Mouse (Mus musculus) layer of hippocampus, postnatal 36 days (tissue): ENCODE results near the gene Slc39a11. TPM values are rescaled to one million over a fixed set of nuclear protein-coding genes. Genes with fewer than 3 reads are reported as not detected.

Source experiments
- DNase-seq, 2 experiments: peaks; one replicate each; pipeline ENCODE4 v3.0.0; 2022
- total RNA-seq, 2 experiments: library from RNA; stranded (reverse); gene quantifications; 2 replicates each; pipeline ENCODE4 v1.2.3; 2021

Slc39a11 gene
- total RNA-seq, 2 experiments from 2014 or later = 19.8 to 20.8 TPM

DNA sequence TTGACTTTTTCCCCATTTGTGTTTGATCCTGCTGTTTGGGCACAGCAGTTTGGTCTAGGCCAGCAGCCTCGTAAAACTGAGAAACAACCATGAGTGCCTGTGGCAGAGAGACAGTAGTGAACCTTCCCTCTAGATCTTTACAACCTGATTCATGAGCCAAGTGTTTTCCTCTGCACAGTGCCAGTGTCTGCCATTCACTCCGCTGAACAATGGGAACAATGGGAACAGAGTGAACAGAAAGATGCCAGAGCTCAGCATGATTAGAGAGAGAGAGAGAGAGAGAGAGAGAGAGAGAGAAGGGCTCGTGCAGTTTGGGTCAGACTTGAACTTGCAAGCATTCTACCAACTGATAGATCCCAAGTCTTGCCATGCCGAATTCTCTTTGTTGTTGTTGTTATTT is 199.2 kb downstream of the Slc39a11 start:
- DNase-seq = no peak

DNA sequence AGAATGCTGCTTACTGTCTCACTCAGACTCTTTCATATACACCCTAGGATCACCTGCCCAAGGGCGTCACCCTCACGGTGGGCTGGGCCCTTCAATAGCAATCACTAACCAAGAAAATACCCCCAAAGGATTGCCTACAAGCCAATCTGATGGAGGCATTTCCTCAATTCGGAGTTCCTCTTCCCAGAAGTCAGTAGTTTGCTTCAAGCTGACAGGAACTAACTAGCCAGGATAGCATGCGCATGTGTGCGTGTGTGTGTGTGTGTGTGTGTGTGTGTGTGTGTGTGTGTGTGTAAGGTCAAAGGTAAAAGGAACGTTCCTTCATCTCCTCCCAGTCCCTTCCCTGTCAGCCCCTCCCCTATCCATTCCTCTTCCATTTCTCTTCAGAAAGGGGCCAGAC is 199.9 kb downstream of the Slc39a11 start:
- no peak for DNase-seq

DNA sequence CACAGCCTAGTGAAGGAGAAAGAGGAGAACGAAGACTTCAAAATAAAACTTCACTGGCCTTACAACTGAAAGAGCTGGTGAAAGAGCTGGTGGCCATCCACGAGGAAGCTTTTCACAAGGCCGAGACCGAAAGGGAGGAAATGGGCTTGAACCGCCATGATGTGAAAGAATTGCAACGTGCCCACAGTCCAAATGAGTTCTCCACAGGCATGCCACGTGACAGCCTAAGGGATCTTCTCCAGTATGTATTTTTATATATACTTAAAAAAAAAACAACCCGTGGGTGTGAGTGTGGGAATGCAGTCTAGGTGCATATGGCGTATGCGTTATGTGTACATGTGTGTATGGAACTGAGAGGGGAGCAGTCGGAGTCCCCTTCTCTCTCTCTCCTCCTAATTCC is 207.8 kb downstream of the Slc39a11 start:
- DNase-seq = no peak

DNA sequence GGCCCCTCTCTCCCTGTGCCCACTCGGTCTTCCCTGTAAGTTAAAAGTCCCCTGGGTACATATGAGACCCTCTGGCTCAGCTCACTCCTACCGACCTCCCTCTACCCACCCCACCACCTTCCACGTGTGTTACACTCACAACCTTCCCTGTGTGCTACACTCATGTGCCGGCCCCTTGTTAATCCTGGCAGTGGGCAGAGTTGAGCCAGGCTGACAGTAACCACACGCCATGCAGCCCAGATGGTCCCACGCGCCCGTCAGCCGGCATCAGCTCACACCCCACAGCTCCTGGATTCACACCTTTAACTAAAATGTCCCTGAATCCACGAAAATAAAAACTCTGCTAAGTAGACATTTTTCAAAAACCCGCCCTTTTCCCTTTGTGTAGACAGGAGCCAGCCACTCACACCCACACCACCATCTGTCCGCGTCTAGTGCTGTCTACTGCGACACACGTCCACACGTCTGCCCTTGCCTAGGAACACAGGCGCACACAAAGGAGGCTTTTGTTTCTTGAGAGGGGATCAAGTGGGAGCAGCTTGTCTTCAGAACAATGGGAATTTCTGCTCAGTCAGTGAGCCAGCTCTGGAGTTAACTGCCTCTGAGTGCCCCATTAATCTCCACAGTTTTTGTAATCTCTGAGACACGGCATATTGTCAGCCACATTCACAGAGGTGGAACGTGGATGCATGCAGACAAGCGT is 210.4 kb downstream of the Slc39a11 start:
- peak; percentile 70 to 71 for DNase-seq

DNA sequence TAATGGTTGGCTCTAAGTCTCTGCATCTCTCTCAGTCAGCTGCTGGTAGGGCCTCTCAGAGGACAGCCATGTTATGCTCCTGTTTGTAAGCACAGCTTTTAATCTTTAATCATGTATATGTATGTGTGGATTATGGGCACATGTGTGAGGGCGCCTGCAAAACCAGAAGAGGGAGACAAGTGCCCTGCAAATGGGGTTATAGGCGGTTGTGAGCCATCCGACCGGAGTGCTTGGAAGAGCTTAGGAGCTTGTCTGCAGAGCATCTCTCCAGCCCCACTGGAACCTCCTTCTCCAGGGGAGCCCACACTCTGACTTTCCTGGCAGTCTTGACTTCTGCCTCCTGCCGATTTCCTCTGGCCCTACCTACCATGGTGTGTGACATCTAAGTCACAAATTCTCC is 211.0 kb downstream of the Slc39a11 start:
- DNase-seq = no peak

DNA sequence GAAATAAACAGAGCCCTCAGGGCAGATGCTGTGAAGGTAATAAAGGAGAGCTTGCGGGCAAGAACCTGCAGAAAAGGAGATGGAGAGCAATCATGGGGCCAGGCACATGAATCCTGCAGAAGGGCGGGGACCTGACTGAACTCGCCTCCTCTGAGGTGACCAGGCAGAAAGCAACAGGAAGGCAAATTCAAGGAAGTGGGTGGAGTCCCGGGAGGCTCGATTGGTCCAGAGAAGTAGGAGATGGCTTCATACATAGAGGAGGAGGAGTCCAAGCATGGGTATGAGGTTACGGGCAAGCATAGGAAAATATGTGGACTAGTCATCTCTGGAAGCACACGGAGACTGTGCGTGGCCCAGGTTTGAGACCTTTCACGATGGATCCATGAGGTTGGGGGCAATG is 212.5 kb downstream of the Slc39a11 start:
- DNase-seq = no peak

DNA sequence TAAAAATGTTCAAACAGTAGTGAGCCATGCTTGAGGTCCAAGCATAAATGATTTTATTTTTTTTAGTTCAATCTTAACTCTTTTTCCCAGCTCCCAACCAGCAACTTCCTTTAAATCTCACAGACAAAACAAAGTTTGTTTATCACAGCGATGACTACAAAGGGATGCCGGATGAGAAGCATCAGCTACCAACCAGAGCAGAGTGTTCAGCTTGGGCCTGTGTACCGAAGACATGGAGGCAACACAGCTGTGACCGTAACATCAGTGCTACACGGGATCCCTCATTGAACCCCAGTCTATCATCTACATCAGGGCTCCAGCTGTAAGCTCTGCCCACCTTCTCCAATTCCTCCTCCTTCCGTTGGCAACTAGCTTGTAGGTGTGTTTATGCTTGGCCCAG is 213.6 kb downstream of the Slc39a11 start:
- no peak for DNase-seq

DNA sequence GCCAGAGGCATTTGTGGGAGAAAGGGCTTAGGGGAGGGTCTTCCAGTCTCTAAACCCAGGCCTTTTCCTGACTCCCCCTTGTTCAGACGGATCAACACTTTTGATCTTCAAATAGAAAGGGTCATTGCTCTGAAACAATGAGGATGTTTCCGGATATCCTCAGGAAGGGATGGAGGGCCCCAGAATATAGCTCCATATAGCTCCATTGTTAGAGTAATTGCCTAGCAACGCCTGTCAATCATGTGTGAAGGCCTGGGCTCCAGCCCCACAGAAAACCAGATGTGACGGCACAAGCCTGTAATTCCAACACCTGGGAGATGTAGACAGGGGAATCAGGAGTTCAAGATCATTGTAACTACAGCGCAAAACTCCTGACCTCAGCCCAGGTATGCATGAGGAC is 214.2 kb downstream of the Slc39a11 start:
- no peak for DNase-seq

DNA sequence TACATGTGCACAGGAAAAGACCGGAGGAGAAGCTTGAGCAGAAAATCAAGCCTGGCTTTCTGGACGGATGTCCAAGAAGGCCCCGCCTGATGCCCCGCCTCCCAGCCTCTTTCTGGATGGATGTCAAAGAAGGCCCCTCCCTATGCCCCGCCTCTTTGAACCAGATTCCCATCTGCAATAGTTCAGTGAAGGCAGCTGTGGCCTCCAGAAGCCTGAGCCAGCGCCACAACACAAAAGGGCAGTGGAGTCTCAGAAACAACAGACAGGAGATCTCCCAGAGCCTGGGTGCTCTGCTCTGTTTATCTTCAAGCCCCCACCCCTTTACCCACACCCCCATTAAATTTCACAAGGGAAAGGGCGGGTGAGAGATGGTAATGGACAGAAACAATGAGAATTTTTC is 218.7 kb downstream of the Slc39a11 start:
- no peak for DNase-seq

DNA sequence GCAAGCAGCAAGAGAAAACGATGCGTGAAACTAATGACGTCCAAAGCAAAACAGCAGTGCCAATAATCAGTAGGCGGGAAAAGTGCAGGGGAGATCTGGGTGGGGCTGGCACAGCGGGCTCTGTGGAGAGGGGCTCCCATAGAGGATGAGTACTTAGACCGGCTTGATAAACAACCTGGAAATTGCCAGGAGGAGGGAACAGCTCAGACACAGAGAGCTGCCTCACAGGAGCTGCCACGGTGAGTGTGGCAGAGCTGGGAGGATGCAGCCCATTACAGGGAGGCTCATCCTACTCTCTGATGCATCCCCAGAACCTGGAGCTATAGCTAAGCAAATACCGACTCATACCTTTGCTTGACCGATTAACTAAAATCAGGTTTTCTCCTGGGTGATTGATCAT is 224.0 kb downstream of the Slc39a11 start:
- DNase-seq = no peak

DNA sequence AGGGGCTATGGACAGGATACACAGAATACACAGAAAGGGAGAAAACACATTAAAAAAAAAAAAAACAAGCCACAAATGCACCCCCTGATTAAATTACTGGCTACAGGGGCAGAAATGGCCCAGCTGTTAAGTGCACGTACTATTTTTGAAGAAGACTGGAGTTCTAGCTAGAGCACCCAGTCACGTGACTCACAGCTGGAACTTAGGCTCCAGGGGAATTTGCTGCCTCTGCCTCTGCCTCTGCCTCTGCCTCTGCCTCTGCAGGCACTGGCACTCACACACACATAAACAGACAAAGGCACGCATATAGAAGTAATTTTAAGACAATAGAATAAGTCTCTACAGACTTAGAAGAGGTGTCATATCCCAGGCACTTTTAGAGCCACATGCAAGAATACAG is 224.4 kb downstream of the Slc39a11 start:
- DNase-seq = no peak

DNA sequence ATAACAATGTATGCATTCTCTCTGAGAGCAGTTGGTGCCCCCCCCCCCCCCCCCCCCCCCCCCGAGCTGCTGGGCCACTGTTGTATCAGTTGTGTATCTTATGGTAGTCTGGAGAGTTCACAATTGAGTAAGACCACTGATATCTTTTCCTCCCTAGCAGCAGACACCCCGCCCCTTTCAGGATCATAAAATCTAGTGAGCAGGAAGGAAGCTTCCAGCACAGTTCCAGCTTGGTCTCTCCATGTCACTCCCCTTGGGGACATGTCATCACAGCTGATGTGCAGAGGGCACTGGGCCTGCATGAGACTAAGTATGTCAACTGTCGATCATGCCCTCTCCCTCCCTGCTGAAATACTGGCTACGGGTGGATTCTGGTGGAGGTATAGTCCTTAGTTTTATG is 225.1 kb downstream of the Slc39a11 start:
- no peak for DNase-seq

DNA sequence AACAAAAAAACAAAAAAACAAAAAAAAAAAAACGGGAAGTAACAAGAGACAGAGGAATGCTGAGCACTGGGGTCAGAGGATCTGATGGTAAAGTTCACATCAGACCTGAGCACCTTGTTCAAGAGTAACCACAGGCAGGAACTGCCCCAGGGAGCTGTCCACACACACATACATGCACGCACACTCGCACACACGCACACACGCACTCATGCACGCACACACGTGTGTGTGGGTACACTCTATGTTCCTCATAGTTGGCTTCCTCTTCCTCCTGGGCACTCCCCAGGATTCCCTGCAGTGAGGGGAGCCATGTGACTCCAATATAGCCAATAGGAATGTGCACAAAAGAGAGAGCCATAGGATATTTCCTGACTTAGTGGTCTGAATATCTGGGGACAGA is 227.3 kb downstream of the Slc39a11 start:
- no peak for DNase-seq

DNA sequence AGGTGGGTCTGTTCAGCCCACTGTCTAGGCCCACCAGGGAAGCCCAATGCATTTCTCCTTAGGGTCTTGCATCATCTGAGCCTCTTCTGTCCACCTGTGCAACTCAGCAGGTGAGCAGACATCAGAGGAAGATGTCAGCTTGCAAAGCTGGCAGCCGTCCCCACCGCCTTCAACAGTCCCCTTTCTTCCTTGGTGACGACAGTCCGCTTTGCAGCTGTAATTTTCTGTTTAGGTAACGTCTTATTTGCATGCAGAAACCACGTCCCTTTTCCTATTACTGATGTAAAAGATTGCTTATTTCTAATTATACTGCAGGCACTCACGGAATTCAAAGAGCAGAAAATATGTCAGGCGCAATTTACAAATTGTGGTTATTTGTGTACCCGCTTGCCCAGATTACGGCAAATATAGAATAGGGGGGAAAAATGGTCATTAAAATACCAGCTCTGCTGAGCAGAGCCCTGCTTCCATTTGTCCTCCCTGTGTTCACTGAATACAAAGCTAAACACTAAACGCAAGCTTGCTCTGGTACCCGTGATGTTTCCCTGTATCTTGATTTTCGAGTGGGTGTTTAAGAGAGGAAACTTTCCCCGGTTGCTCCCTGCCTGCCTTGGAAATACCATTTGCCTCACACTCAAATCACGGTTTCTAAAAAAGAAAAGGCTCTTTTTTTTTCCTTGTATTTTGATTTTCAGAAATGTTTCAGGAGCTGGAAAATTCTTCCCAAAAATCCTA is 230.8 kb downstream of the Slc39a11 start:
- DNase-seq = no peak

DNA sequence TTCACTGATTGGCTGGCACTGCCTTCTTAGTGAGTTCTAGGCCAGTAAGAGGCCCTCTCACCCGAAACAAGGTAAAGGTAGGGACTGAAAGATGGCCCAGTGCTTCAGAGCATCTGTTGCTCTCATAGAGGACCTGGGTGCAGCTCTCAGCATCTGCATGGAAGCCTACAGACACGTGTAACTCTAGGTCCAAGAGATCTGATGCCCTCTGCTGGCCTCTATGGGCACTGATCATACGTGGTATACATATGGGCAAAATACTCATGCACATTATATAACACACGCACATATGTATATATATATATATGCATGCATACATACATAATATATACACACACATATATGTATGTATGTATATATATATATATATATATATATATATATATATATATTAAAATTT is 231.9 kb downstream of the Slc39a11 start:
- DNase-seq = no peak

DNA sequence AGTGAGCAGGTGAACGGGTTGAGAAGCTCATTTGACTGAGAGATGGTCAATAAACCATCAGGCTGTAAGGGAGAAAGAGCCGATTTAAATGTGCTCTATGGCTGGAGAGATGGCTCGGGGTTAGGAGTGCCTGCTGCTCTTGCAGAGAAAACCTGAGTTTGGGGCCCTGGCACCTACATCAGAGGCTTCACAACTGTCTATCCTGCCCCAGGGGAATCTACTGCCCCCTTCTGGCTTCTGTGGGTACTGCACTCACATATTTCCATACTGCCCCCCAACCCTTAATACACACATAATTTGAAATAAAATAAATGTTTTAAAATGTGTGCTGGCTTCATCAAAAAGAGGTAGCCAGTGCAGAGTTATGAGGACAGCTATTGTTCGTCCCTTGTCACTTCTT is 237.3 kb downstream of the Slc39a11 start:
- no peak for DNase-seq

DNA sequence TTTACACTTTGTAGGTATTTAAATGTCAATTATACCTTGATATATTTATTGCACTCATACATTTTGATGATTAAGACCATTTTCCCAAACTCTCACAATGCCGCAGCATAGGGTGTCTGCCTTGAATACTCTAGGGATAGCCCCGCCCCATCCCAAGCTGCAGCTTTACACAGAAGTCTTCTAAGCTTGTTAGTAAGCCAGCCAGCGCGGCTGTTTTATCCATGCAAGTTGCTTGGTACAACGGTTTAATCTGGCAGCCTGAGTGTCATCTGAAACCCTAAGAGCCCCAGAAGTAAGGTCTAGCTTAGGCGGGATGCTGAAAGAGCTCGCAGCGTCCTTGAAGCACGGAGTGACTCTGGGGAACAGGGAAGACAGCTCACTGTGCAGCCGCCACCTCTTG is 238.1 kb downstream of the Slc39a11 start:
- no peak for DNase-seq

DNA sequence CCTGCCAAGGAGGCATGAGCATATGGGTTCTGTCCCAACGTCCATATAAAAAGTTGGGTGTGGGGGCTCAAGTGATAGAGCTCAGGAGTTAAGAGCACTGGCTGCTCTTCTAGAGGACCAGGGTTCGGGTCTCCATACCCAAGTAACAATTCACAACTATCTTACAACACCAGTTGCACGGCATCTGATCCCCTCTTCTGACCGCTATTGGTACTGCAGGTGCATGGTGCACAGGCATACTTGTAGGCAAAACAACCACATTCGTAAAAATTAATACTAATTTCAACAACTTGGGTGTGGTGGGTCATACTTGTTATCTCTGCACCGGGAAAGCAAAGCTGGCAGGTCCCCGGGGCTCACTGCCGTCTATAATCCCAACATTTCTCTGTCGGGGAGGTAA is 240.8 kb downstream of the Slc39a11 start:
- no peak for DNase-seq

DNA sequence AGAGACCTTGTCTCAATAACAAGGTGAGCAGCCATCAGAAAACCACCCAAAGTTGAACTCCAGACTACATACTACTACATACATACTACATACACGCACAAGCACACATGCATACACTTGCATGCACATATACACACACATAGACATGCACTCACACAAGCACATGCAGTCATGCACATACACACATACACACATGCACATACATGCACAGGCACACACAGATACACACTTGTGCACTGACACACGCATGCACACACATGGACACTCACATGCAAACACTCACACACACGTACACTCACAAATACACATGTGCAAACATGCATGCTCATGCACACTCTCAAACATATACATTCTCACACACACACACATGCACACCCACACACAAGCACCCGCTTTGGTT is 242.4 kb downstream of the Slc39a11 start:
- no peak for DNase-seq

DNA sequence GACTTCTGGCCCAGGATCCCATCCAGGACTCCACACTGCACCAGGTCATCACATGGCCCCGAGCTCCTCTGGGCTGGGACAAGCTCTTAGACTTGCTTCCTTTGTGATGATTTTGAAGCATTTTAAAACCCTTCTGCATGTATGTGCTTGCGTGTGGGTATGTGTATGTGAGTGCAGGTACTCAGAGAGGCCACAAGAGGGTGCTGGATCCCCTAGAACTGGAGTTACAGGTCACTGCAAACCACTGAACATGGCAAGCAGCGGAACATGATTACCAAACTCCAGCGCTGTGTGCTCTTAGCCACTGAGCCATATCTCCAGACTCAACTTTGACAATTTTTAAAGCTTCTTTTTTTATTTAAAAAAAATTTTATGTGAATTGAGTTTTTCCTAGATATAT is 249.0 kb downstream of the Slc39a11 start:
- no peak for DNase-seq

DNA sequence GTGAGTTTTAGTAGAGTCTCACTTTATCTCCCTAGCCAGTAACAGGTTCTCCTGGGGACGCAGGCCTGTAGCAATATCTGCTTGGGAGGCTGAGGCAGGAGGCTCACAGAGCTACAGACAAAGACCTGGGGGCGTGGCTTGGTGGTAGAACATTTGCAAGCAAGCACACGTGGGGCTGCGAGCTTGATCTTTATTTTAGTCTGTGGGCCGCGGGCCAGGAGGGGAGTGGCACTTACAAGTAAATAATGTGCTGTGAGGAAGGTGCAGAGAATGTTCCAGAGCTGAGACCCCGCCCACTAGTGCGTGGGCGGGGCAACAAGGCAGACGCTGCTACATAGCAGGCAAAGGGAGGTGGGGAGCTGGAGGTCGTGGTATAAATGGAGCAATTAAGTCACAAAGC is 250.3 kb downstream of the Slc39a11 start:
- DNase-seq = no peak

DNA sequence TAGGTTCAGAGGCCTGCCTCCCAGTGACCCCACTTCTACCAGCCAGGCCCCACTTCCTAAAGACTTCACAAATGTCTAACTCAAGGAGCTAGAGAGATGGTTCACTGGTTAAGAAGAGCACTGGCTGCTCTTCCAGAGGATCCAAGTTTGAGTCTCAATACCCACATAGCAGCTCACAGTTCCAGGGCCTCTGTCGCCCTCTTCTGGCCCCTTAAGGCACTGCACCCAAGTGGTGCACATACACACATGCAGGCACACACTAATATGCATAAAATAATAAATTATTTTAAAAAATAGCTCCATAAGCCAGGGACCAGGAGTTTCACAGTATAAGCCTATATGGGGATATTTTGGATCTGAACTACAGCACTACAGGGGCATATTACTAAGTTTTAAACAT is 252.5 kb downstream of the Slc39a11 start:
- DNase-seq = no peak

DNA sequence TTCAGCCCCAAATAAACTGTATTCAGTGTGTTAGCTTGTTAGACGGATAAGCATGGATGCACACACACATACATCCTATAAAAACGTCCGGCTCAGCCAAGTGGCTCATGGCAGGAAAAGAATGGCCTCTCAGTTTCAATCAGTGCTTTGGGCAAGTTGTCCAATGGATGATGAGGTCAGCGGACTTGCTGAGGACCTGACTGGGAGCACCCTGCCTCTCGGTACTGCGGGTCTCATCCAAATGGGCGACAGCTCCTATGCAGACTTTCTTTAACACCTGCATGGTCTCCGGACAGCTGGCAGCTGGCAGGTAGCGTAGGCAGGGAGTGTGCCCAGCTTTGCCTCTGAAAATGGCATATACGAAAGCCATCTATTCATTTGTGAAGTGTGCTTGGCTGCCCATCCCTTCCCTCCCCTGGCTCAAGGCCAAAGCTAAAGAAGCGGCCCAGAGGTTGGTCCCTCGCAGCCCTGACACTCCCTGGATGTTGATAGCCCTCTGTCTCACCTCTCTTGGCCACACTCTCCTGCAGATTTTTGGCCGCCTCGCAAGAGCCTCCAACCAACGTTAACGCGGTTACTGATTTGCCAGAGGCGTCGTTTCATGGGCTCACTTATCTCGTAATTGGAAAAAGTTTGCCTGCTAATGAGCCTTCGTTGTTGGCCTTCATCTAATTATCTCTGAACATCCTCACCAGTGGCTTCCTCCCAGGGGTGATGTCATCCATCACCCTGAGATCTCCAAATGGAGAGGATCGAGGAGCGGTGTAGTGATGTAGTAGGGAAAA is 256.3 kb downstream of the Slc39a11 start:
- DNase-seq = no peak

DNA sequence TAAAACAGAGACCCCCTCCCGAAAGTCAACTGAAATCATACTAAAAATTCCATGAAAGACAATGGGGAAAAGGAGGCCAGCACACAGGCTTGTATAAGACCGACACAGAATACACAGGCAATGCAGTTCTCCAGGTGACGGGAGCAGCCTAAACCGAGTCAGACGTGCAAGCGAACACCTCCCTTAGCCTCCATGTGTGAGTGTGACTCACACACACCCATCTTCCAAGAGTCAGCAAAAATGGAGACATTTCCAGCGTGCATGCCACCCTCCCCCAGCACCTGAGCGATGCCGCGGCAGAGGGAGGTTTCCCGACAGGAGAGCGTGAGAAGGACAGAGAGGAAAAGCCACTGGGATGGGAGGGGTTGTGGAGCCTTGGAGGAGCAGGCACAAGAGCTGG is 258.2 kb downstream of the Slc39a11 start:
- DNase-seq = no peak
